Mouse (Mus musculus): ENCODE measurements around the gene Pfn2. TPM values are rescaled to one million over a fixed set of nuclear protein-coding genes. Genes with fewer than 3 reads are reported as not detected.

Pfn2 gene
- polyA plus RNA-seq, 1 experiment from 2014 or later, result 67.4 TPM

Other genes with a start within 250 kb of the Pfn2 start
- 55.2 and 70.2 TPM in 2 replicates for gene Commd2, start 196.4 kb downstream of the Pfn2 start, polyA plus RNA-seq (2016; fragmentation: Nextera tagmentation; extraction: Ambion mirVana)
- 0.09 TPM in 1 of 2 replicates, not detected in the other for gene Ankub1, start 155.3 kb downstream of the Pfn2 start, polyA plus RNA-seq (2016; fragmentation: Nextera tagmentation; extraction: Ambion mirVana)
- 40.5 and 51.8 TPM in 2 replicates for gene Rnf13, start 112.0 kb downstream of the Pfn2 start, polyA plus RNA-seq (2016; fragmentation: Nextera tagmentation; extraction: Ambion mirVana)